In the genomic region with DNA sequence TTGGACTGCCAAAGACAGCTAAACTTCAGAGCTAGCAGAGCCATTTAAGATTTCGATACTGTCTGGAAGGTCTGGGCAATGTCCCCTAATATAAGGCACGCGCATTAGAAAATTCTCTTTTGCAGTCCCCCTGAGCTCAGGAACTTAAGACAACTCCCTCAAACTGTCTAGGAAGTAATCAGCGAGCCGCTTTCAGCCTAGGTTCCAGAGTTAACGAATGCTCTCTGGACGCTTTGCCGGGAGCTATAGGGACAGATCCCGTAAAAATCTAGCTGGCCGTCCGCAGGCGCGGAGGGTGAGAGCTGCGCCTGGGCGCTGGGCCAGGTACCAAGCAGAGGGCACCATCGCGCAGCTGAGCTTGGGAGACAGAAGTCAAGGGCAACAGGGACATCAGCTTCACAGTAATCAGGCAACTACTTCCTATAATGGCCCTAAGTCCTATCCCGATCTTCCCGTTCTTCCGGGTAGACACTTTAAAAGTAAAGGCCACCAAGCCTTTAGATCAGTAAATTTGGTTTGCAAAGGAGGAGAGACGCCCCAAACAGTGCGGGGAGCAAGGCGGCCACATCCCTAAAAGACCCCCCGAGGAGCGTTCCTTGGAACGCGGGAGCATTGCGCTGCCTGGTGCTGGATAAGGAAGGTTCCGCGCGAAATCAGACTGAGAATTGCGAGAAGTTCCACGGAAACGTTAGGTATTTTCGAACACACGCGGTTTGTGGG, we compare ENCODE assay signal across 8 mouse cellular contexts. TPM values are rescaled to one million over a fixed set of nuclear protein-coding genes. Genes with fewer than 3 reads are reported as not detected.
A peak's percentile ranks its signal among the peaks of the same experiment; 100 is the strongest.
DNase-seq lines count a peak whose midpoint lies in the region; ATAC-seq and TF ChIP-seq lines count a peak whose summit lies in the region.
"Had no signal": no experiment of that assay in that cellular context is flagged by ENCODE, and none has a peak within 500 bp of the region (broad histone marks: within the 10 kb centered on the region; RNA-seq: fewer than 3 reads in every experiment).

No protein-coding gene starts in this region.

- peak overlapping the region; percentile 71 for H3K9ac ChIP-seq in heart, embryonic 11.5 days (ENCODE audit: low read depth, low read length)
- no peak overlapping the region for H3K9ac ChIP-seq in liver, embryonic 11.5 days (ENCODE audit: low read depth, low read length)

- ATAC-seq in heart, embryonic 11.5 days (replicated peaks; ENCODE audit: insufficient number of reproducible peaks, low FRiP score, low TSS enrichment), result no peak
- ATAC-seq in liver, embryonic 11.5 days (replicated peaks; ENCODE audit: low FRiP score), result no peak
- ATAC-seq: inflammation-experienced regulatory T-cells, adult 6 months had no signal

- DNase-seq in left cerebral cortex, postnatal 4 days, result peak; percentile 45
- no peak for DNase-seq in left cerebral cortex, adult 2 months (ENCODE audit: extremely low spot score in 1 of 2, low spot score in 2 of 2)
- peak; percentile 35 for DNase-seq in embryo, embryonic 10 days (ENCODE audit: low spot score)
- DNase-seq in liver, embryonic 11.5 days (ENCODE audit: low spot score), result no peak
- DNase-seq in right cerebral cortex, postnatal 4 days, result no peak
- DNase-seq in kidney, postnatal 36 days, result no peak

- peak overlapping the region; percentile 70 for H3K4me2 ChIP-seq in heart, embryonic 11.5 days
- H3K4me2 ChIP-seq in liver, embryonic 11.5 days, result peak overlapping the region; percentile 57

- H3K36me3 ChIP-seq in heart, embryonic 11.5 days (ENCODE audit: control insufficient read depth, insufficient read depth, low read length), result no peaks in the 10 kb centered on the region
- no peaks in the 10 kb centered on the region for H3K36me3 ChIP-seq in liver, embryonic 11.5 days (ENCODE audit: control insufficient read depth, insufficient read depth, low read length)

- WGBS in heart, embryonic 11.5 days (ENCODE audit: insufficient replicate concordance), result under 1% methylated on average over 37 of the region's 37 CpGs
- 2% methylated on average over 37 of the region's 37 CpGs for WGBS in liver, embryonic 11.5 days

- H3K4me1 ChIP-seq in heart, embryonic 11.5 days (ENCODE audit: control insufficient read depth, insufficient read depth, low read length), result peaks cover 27% of the 10 kb centered on the region
- H3K4me1 ChIP-seq in liver, embryonic 11.5 days (replicated peaks; ENCODE audit: control insufficient read depth, insufficient read depth, low read length), result no peaks in the 10 kb centered on the region; the same call in none of the 2 replicates

- no peak overlapping the region for H3K4me3 ChIP-seq in left cerebral cortex, adult 2 months
- H3K4me3 ChIP-seq in heart, embryonic 11.5 days (ENCODE audit: low read depth, low read length), result peak overlapping the region; percentile 42
- H3K4me3 ChIP-seq in liver, embryonic 11.5 days (ENCODE audit: low read depth, low read length), result peak overlapping the region; percentile 23; the same call in 1 of the 2 replicates

- no peaks in the 10 kb centered on the region for H3K27me3 ChIP-seq in heart, embryonic 11.5 days (ENCODE audit: control insufficient read depth, insufficient read depth, low read length)
- peaks cover 98% of the 10 kb centered on the region for H3K27me3 ChIP-seq in liver, embryonic 11.5 days (replicated peaks; ENCODE audit: control insufficient read depth, insufficient read depth, low read length)

- TF ChIP-seq CTCF in left cerebral cortex, adult 2 months (IDR thresholded peaks at IDR 0.05), result no peak

- H3K27ac ChIP-seq in left cerebral cortex, adult 2 months, result no peak overlapping the region
- H3K27ac ChIP-seq in heart, embryonic 11.5 days (ENCODE audit: low read depth, low read length), result peak overlapping the region; percentile 84
- H3K27ac ChIP-seq in liver, embryonic 11.5 days (ENCODE audit: low read depth, low read length), result no peak overlapping the region

- no peaks in the 10 kb centered on the region for H3K9me3 ChIP-seq in heart, embryonic 11.5 days (replicated peaks; ENCODE audit: control insufficient read depth, low read length)
- H3K9me3 ChIP-seq in liver, embryonic 11.5 days (ENCODE audit: control insufficient read depth, low read length), result no peaks in the 10 kb centered on the region

- intact Hi-C loops in left cerebral cortex, postnatal 4 days (cut with DNase I), result loop anchor here (10.0 kb wide), 1 partner anchor 247 kb away; no protein-coding TSS in a partner anchor
- intact Hi-C loops in left cerebral cortex, adult 2 months (cut with DNase I), result no loop called here

RNA-seq across cellular contexts. Expression of a gene that starts 3.2 kb away (rescaled TPM):
- total RNA-seq in left cerebral cortex, postnatal 4 days (2021), result not detected
- not detected for total RNA-seq in left cerebral cortex, adult 2 months (2021)
- polyA plus RNA-seq in heart, embryonic 11.5 days (2014; fragmentation: Nextera tagmentation; extraction: Ambion mirVana), result 60.0 and 80.5 TPM in 2 replicates
- polyA plus RNA-seq in liver, embryonic 11.5 days (2014; fragmentation: Nextera tagmentation; extraction: Ambion mirVana), result 2.1 and 3.4 TPM in 2 replicates
- polyA plus RNA-seq: inflammation-experienced regulatory T-cells, adult 6 months had no signal

Comparison
In these comparisons a context has a peak if more than half of its experiments do, and no peak if none do; other contexts are left out.
1. DNase-seq: peak in left cerebral cortex, postnatal 4 days (single experiment) and embryo, embryonic 10 days (single experiment); none in left cerebral cortex, adult 2 months (0 of 2), liver, embryonic 11.5 days (single experiment), right cerebral cortex, postnatal 4 days (single experiment) and kidney, postnatal 36 days (0 of 2).